Mouse (Mus musculus) embryonic fibroblast, embryonic 13.5 days (primary cell): ENCODE measurements at regions not wholly inside any gene's neighbourhood (a gene's known extent, or its start where the extent isn't known, plus 50 kb on each side); places are given as distances from the start of the nearest gene placed in this dataset.

Experiments
- CTCF ChIP-seq: IDR thresholded peaks from 2 replicates; pipeline ENCODE4 v1.5.1; 2011; ENCODE audit warnings: mild to moderate bottlenecking, control low read depth, low read length, moderate library complexity, borderline replicate concordance; ENCODE audit not compliant: insufficient read depth
- POLR2A ChIP-seq: IDR thresholded peaks from 2 replicates; pipeline ENCODE4 v1.6.1; 2011; ENCODE audit warnings: low read depth, mild to moderate bottlenecking, control low read depth, low read length, moderate library complexity

DNA sequence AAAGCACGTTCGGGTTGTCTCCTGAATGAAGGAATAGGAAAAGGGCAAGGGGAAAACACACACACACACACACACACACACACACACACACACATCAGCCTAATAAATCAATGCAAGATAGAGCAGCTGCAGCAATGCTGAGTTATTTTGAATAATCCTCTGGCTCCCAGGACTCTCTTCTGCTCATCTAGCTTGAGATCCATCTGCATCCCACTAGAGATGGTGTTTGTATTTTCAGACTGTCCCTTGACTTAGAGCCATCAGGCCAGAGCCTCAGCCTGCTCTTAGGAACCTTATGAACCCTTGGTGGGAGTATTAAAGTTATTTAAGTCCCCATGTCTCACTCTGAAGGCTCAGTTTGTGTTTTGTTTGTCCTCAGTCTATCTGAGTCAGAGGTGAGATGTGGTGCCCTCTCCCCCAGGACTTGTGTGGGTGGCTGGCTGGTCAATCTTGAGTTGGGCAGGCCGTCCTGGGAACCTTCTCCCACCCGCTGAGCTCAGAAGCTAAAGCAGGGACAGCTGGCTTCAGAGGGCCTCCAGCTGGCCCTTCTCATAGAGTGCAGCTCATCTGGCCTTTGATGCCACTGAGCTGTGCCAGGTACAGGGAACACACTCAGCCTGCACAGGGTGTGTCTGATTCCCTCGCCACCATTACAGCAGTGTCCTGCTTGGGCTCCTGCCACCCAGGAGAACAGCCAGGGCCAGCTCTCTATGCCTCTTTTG is 95.1 kb upstream of the S1pr3 start:
- TF ChIP-seq CTCF (no peak), POLR2A (no peak)
